Mouse (Mus musculus): ENCODE measurements around the gene Olfr695.

GRCm38 (mm10) chr7:106745811-106746210 is 29.6 kb upstream of the Olfr695 start:
- TF ChIP-seq GATA1 (IDR thresholded peaks at IDR 0.05; ENCODE audit: borderline replicate concordance, low read length): no peak
- no peak for TF ChIP-seq FLI1 (IDR thresholded peaks at IDR 0.05; ENCODE audit: low read length)

All from megakaryocyte, embryonic 14.5 days (primary cell).